Mouse (Mus musculus) lung, adult 18-20 months (tissue): ENCODE data around the gene Cacna1c.

Experiments used
- DNase-seq, 2 experiments: peaks; one replicate each; pipeline ENCODE4 v3.0.0; 2022; ENCODE audit warnings: mixed read lengths in 2 of 2

Gene Cacna1c

GRCm38 (mm10) chr6:119204915-119205314, 8.7 kb upstream of the Cacna1c start:
- no peak for DNase-seq

- no peak for DNase-seq
Observed at GRCm38 (mm10) chr6:119204286-119204685, 8.1 kb upstream of the Cacna1c start.

- no peak for DNase-seq
Observed at GRCm38 (mm10) chr6:119201575-119201974, 5.4 kb upstream of the Cacna1c start.

- DNase-seq, result no peak
Observed at GRCm38 (mm10) chr6:119200362-119200761, 4.1 kb upstream of the Cacna1c start.

GRCm38 (mm10) chr6:119199274-119199879, 3.2 kb upstream of the Cacna1c start:
- DNase-seq, result no peak

- no peak for DNase-seq
Observed at GRCm38 (mm10) chr6:119198534-119199273, 2.5 kb upstream of the Cacna1c start.

GRCm38 (mm10) chr6:119194601-119195000, 1.6 kb downstream of the Cacna1c start:
- DNase-seq, result peak in 1 of 2 experiments; percentile 29

- DNase-seq, result no peak
Observed at GRCm38 (mm10) chr6:119194161-119194560, 2.1 kb downstream of the Cacna1c start.

- no peak for DNase-seq
Observed at GRCm38 (mm10) chr6:119193571-119194154, 2.6 kb downstream of the Cacna1c start.

- no peak for DNase-seq
Observed at GRCm38 (mm10) chr6:119191478-119191877, 4.7 kb downstream of the Cacna1c start.

- DNase-seq, result no peak
Observed at GRCm38 (mm10) chr6:119187631-119188030, 8.6 kb downstream of the Cacna1c start.

- no peak for DNase-seq
Observed at GRCm38 (mm10) chr6:119186658-119187057, 9.6 kb downstream of the Cacna1c start.

- no peak for DNase-seq
Observed at GRCm38 (mm10) chr6:119183781-119184180, 12.4 kb downstream of the Cacna1c start.

- no peak for DNase-seq
Observed at GRCm38 (mm10) chr6:119182211-119182610, 14.0 kb downstream of the Cacna1c start.

GRCm38 (mm10) chr6:119180188-119180587, 16.0 kb downstream of the Cacna1c start:
- DNase-seq, result no peak

- no peak for DNase-seq
Observed at GRCm38 (mm10) chr6:119177101-119177500, 19.1 kb downstream of the Cacna1c start.

GRCm38 (mm10) chr6:119176103-119176502, 20.1 kb downstream of the Cacna1c start:
- DNase-seq, result no peak

GRCm38 (mm10) chr6:119175078-119175853, 21.0 kb downstream of the Cacna1c start, which contains the start of gene Dcp1b:
Dcp1b (plus strand) TSS chr6:119175253.
- DNase-seq, result peak; percentile 86 to 89

GRCm38 (mm10) chr6:119174307-119175074, 21.7 kb downstream of the Cacna1c start:
- no peak for DNase-seq

- DNase-seq, result no peak
Observed at GRCm38 (mm10) chr6:119165677-119166076, 30.5 kb downstream of the Cacna1c start.

- DNase-seq, result no peak
Observed at GRCm38 (mm10) chr6:119145109-119145508, 51.1 kb downstream of the Cacna1c start.

GRCm38 (mm10) chr6:119139561-119139960, 56.7 kb downstream of the Cacna1c start:
- peak in 1 of 2 experiments; percentile 14 for DNase-seq
